Mouse (Mus musculus) gastrocnemius, postnatal 25 days (tissue): ENCODE results near the gene Serpina16. TPM values are rescaled to one million over a fixed set of nuclear protein-coding genes. Genes with fewer than 3 reads are reported as not detected.

Source experiments
- DNase-seq: peaks from one replicate; pipeline ENCODE4 v3.0.0; 2022
- total RNA-seq, 2 experiments: library from RNA; stranded (reverse); gene quantifications; 1 replicate in 1 of 2; 2 replicates in 1 of 2; pipeline ENCODE4 v1.2.3; 2021

The Serpina16 gene
- total RNA-seq, 2 experiments from 2014 or later: not detected

DNA sequence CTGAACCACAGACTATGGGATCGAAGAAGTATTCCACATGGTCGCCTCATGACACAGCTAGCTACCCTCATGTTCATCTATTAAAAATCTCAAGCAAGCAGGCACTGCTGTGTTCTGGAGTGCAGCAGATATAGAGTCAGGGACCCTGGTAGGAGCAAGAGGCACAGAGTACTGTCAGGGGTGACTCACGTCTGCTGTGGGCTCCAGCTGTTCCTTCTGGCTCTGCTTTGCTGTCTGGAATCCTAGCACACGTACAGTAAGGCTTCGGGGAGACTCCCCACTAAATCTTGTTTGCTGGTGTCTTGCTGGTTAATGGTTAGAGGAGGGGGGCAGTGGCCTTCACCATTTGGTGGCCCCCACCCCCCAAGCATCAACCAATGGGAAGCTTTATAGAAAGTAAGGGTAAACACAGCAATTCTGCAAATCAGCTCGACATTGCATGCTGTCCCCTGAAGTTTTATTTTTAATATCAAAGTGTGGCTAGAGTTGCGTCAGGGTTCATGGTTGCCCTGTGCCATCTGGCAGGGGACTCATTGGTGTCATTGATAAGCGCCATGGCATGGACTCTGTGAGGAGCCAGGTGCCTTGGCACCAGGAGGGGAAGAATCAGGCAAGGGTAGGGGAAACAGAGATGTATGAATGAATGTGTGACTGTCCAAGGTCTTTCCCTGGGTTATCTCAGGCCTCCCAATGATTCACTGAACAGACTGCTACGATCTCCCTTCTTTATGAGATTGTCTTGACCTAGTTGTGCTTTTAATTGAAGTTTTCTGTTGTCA, 18.9 kb downstream of the Serpina16 start, which contains the start of gene Serpina6:
TSS of gene Serpina6 (minus strand) at position 365 of the 779 bp plus-strand sequence.
- DNase-seq: no peak

DNA sequence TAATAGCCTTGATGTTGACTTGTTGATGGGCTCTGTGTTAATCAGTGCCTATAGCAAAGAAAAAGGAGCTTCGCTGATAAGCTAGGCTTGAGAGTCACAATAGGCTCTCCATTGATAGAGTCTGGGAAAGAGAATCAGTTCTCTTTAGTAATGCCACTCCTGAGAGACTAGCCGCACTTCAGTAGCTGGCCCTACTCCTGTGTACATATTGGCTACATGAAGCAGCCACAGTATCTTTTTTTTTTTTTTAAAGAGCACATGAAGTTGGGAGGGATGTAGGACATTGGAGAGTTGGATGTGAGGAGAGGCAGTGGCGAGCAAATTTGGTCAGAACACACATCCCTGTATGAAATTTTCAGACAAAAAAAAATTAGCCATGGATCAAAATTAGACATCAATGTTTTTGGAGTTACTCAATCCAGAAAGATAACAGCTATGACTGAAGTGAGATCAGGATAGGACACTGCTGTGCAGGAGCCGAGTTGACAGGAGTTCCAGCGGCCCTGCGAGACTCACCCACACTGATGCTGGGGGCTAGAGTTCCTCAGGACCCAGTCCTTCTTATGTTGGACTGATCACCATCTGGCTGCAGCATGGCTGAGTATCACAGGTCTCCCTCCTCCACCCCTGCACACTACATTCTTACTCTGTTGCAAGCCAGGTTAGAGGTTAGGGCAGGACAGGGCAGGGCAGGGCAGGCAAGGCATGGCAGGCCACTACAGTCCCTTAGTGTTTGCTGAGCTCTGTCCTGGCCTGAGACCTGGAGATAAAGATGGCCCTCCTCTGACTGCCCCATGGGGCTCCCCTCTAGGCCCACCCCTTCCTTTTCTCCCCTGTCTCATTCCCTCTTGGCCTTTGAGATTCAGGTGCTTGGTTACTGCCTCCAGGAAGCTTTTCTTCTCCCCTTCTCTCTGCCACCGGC, 20.6 kb downstream of the Serpina16 start:
- no peak for DNase-seq

DNA sequence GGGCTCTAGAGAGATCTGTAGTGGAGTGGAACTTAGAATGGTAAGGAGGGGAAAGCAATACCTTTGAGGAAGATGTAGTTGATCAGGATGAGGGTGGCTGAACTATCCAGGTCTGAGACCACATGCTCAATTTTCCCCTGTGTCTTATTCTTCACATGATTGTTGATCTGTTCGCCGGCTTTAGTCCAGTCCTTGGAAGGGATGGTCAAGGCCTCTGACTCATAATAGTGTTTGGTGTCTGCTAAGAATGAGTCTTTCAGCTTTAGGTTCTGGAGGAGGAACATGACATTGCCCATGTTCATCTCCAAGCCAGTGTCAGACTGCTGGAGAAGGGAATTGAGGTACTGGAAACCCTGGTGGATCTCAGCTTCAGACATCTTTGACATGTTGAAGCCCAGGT, 22.1 kb downstream of the Serpina16 start:
- no peak for DNase-seq

DNA sequence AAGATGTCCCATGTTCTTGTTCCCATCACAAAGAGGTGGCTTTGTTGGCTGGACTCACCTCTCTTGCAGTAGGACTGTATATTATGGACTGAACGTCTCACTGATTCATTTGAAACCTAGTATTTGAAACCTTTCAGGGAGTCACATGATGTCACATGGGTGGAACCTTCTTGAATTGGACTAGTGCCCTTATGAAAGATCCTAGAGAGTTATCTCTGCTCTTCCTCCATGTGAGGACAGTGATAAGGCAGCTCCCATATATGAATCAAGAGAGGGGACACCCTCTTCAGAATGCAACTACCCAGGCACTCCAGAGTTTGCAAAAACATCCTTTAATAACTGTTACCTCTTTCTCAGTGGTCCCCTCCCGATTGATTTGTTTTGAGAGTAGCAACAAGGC, 29.6 kb downstream of the Serpina16 start:
- no peak for DNase-seq

DNA sequence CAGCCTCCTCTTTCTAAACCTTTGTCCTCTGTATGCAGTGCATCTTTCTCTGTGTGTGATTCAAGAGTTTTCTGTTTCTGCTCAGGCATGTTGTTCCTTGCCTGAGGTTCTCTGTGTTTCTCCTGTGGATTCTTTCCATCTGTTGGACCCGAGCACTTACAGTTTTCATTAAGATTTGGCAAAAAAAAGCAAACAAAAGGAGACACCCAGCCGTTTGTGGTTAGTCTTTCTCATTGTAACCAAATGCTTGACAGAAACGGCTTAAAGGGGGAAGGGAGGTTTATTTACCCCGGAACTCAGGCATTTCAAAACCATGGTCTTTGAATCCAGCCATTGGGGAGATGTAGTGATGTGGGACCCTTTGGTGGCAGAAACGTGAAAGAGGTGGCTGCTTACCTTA, 31.3 kb downstream of the Serpina16 start:
- DNase-seq: no peak

GRCm38 (mm10) chr12:103643818-103644217, 32.1 kb downstream of the Serpina16 start:
- DNase-seq: no peak

GRCm38 (mm10) chr12:103643336-103643735, 32.6 kb downstream of the Serpina16 start:
- DNase-seq: no peak

DNA sequence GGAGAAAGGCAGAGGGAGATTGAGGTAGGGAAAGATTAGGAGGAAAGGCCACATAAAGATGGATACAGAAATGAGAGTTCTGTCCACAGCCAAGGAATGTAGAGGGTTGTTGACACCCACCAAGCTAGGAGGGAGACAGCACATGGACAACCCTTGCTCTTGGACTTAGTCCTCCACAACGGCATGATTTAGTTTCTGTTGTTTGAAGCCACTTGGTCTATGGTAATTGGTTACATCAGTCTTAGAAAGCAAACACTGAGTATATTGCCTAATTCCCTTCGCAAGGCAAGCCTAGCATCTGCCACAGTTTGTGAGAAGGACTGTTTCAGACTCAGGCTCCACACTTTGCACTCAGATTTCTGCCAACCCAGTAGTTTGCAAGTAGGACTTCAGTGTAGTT, 40.1 kb downstream of the Serpina16 start:
- DNase-seq: no peak

DNA sequence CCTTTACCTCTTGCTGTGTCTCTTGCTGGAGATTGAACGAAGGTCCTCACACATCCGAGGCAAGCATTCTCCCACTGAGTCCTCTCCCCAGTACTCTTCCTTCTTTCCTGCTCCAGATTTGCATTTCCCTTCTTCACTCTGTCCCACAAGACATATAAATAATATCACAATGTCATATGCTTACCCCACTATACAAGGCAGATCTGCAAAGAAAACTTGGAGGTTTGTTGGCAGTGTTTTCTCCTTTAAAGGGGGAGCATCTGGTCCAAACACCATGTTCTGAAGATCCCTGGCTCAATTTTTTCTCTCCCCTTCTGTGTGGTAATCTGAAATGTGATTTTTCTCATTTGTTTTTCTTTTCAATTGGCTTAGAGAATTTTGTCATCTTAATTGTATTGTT, 41.5 kb downstream of the Serpina16 start:
- no peak for DNase-seq

GRCm38 (mm10) chr12:103631203-103631612, 44.7 kb downstream of the Serpina16 start, which contains the start of gene Serpina10:
TSS of gene Serpina10 (minus strand) at chr12:103631444.
- no peak for DNase-seq

Other genes starting within 250 kb of the Serpina16 start
- 10 to 100 TPM; 62.8 to 80.9 TPM for gene Ifi27, start 241.9 kb downstream of the Serpina16 start, total RNA-seq
- 10 to 100 TPM in 1 of 2 experiments, 1 to 10 TPM in 1; 6.4 to 44.3 TPM for gene Ifi27l2a, start 232.5 kb downstream of the Serpina16 start, total RNA-seq
- gene Ifi27l2b, start 218.9 kb downstream of the Serpina16 start, total RNA-seq: not detected
- gene Ppp4r4, start 143.9 kb downstream of the Serpina16 start, total RNA-seq: under 1 TPM; 0.29 to 0.33 TPM
- not detected for gene Serpina10, start 44.7 kb downstream of the Serpina16 start, total RNA-seq
- not detected for gene Serpina6, start 18.9 kb downstream of the Serpina16 start, total RNA-seq
- gene Serpina1f, start 19.4 kb upstream of the Serpina16 start, total RNA-seq: not detected
- gene Serpina1d, start 97.5 kb upstream of the Serpina16 start, total RNA-seq: not detected
- not detected for gene Serpina1b, start 154.2 kb upstream of the Serpina16 start, total RNA-seq
- gene Serpina1a, start 187.4 kb upstream of the Serpina16 start, total RNA-seq: not detected
- gene Serpina1c, start 228.7 kb upstream of the Serpina16 start, total RNA-seq: not detected